Mouse (Mus musculus) Muller cell, postnatal 12 days (primary cell): ENCODE measurements at regions not wholly inside any gene's neighbourhood (a gene's known extent, or its start where the extent isn't known, plus 50 kb on each side); places are given as distances from the start of the nearest gene placed in this dataset.

ENCODE experiments used
- DNase-seq: peaks from one replicate; pipeline ENCODE4 v3.0.0-alpha.2; 2015; ENCODE audit errors: inconsistent ontology term

DNA sequence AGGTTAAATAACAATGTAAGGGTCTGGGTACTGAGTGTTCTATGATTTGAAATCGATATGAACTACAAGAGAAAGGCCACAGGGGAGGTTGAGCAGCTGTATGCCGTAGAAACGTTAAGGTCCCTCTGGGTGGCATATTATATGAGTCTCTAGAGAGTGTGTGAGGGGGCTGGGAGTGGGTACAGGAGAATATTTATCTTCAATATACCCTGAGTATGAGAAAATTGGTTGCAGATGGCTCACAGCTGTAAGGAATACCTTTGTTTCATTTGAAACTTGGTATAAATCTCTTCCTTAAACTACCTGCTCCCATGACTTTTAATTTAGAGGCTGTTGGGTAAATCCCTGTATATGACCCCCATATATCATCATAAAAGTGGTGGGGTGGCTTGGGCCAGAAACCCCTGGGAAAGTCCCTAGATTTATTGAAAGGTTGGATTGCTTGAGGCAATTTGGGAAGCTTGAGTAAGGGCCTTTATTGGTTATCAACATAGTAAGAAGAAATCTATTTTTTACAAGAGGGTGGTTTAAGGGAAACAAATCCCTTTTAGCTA lies 128.7 kb upstream of the Prkg2 start:
- no peak for DNase-seq

- peak; percentile 10 for DNase-seq
Observed at GRCm38 (mm10) chr5:99157973-99158372, 120.8 kb upstream of the Prkg2 start.

DNA sequence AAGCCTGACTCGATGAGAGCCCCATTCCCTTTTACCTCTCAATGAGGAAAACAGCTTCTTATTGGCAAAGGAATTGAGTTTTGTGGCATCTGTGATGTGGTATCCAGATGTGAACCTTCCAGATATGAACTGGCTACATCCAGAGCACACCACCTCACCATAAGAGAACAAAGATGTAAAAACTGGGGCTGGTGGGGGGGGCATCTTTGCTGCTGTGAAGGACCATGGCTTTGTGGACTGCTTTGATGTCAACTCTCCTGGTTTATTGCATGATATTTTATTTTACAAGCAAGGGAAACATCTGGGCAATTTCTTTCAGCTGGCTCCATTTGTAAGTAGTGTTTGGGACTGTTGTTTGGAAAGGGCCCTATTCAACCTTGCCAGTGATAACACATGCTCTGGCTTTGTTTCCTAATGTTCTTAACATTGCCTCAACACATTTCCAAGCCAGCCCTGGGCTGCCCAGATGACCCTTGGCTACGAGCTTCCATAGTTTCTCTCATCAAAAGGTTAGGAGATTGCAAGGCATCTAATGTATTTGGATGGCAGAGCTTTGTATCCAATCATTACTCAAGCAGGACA lies 116.2 kb upstream of the Prkg2 start:
- no peak for DNase-seq

GRCm38 (mm10) chr5:99152299-99152698 lies 115.1 kb upstream of the Prkg2 start:
- no peak for DNase-seq

GRCm38 (mm10) chr5:99149904-99150303 lies 112.8 kb upstream of the Prkg2 start:
- peak; percentile 50 for DNase-seq

DNA sequence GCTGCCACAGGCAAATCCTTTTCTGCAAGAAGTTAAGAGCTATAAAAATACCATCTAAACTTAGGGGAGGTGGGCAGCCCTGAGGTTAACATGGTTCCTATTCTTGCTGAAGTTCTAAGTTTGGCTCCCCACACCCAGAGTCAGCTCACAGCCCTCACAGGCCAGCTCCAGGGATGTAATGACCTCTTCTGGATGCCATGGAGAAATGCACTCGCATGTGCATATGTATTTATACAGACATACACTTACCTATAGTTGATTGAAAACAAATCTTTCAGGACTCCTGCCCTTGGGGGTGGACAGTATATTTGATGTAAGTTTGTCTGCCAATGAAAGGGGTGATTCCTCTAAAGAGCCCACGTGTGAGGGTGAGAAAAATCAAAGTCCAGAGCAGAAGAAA lies 95.5 kb upstream of the Prkg2 start:
- DNase-seq: no peak

DNA sequence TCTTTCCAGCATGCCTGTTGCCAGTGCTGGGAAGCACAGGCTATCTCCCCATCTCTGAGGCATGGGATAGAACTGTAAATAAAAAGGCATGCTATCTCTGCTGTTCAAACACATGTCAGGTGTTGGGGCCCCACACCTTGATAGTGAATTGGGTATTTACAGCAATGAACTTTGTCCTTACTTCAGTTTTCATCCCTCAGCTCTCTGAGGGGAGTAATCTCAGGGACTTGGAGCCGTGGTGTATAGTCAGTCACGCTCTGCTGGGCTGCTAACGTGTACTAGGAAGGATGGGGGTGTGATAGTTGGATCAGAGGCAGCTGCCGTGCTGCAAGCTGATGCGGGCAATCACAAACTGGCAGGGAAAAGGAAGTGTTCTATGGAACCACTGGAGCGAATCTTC lies 91.5 kb upstream of the Prkg2 start:
- peak; percentile 38 for DNase-seq

DNA sequence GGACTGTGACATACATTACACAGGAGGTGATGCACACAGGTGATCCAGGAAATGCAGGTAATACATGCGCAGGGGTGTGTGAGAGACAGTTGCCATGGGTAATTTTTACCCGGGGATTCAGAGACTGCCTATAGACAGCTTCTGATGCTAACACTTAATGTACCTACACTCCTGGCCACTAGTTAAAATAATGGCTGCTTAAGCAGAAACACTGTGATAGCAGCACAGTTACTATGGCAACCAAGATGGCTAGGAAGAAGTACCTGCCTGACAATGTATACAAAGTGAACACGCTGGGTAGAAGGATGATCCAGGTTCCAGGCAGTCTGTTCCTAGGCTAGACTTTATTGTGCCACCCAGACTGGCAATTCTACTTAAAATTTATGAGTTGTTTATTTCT lies 88.3 kb upstream of the Prkg2 start:
- DNase-seq: no peak

- DNase-seq: no peak
Observed at GRCm38 (mm10) chr5:99111755-99112154, 74.6 kb upstream of the Prkg2 start.

- DNase-seq: peak; percentile 67
Observed at GRCm38 (mm10) chr5:99111235-99111634, 74.1 kb upstream of the Prkg2 start.

DNA sequence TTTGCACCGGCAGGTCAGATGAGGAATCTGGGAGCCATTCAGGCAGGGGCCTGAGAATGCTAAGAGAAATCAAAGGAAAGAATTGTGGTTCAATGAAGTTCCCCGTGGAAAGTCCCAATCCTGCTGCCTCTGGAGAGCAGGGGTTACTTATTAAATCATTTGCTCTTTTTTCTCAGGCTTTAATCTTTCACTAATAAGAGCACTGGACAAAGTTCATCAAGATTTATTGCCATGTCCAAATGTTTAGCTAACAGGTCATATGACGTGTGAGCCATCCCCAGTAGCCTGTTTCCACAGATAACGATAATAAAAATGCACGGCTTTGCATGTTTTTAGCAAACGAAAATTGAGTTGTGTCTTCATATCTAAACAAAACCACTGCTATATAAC lies 62.6 kb upstream of the Prkg2 start:
- no peak for DNase-seq

- DNase-seq: no peak
Observed at GRCm38 (mm10) chr5:99099014-99099726, 62.0 kb upstream of the Prkg2 start.
